Mouse (Mus musculus) liver, adult 2 months (tissue): ENCODE results near the gene Trim59. TPM values are rescaled to one million over a fixed set of nuclear protein-coding genes. Genes with fewer than 3 reads are reported as not detected.

ENCODE experiments used
- DNase-seq: peaks from one replicate; pipeline ENCODE4 v3.0.0-alpha.2; 2011; ENCODE audit warnings: low read depth, low spot score; ENCODE audit errors: extremely low read depth
- H3K27ac ChIP-seq: fragments of 200-500 bp; replicated peaks from 2 replicates; pipeline ENCODE4 v1.5.1; 2012; ENCODE audit warnings: low read depth, mild to moderate bottlenecking, control low read depth, inconsistent platforms, low read length; ENCODE audit not compliant: insufficient read depth
- H3K27me3 ChIP-seq: fragments of 200-500 bp; 2 replicates; pipeline ENCODE4 v1.6.1; 2012; ENCODE audit warnings: mild to moderate bottlenecking, moderate library complexity, low read length, inconsistent platforms; ENCODE audit not compliant: control insufficient read depth, insufficient read depth
- H3K36me3 ChIP-seq: fragments of 200-500 bp; 2 replicates; pipeline ENCODE4 v1.6.1; 2012; ENCODE audit warnings: low read length, inconsistent platforms; ENCODE audit not compliant: control insufficient read depth, insufficient read depth
- H3K4me1 ChIP-seq: fragments of 200-500 bp; 2 replicates; pipeline ENCODE4 v1.6.1; 2011; ENCODE audit warnings: low read length; ENCODE audit not compliant: control insufficient read depth, insufficient read depth
- H3K4me3 ChIP-seq: fragments of 200-500 bp; 2 replicates; pipeline ENCODE4 v1.5.1; 2011; ENCODE audit warnings: low read depth, mild to moderate bottlenecking, control low read depth, low read length, moderate library complexity; ENCODE audit not compliant: insufficient read depth
- H3K79me2 ChIP-seq: fragments of 200-500 bp; 2 replicates; pipeline ENCODE4 v1.6.1; 2012; ENCODE audit warnings: inconsistent platforms, mild to moderate bottlenecking, low read length, moderate library complexity; ENCODE audit not compliant: control insufficient read depth, insufficient read depth
- H3K9ac ChIP-seq: fragments of 200-500 bp; 2 replicates; pipeline ENCODE4 v1.6.1; 2012; ENCODE audit warnings: low read depth, mild to moderate bottlenecking, control low read depth, inconsistent platforms, low read length
- CTCF ChIP-seq: fragments of 200-500 bp; IDR thresholded peaks from 2 replicates; pipeline ENCODE4 v1.5.1; 2011; ENCODE audit warnings: low read depth, low read length, control low read depth
- POLR2A ChIP-seq: fragments of 200-500 bp; IDR thresholded peaks from 2 replicates; pipeline ENCODE4 v1.6.1; 2011; ENCODE audit warnings: low read length, control low read depth; ENCODE audit not compliant: insufficient read depth; ENCODE audit errors: extremely low read depth
- whole genome bisulfite sequencing: fragments of 180-500 bp; shearing (Covaris S2); methylation state at CpG from one replicate; pipeline ENCODE4 v1.1.7; 2018; 5-methylcytosine and 5-hydroxymethylcytosine counted together
- polyA plus RNA-seq: library from polyadenylated mRNA; depleted of rRNA; stranded (reverse); fragments of >200 nt; gene quantifications from 2 replicates; pipeline ENCODE4 v1.2.3, GENCODE M21; 2012; rRNA removed
- total RNA-seq: library from RNA; depleted of rRNA; stranded (reverse); fragments of >200 nt; gene quantifications from 2 replicates; pipeline ENCODE4 v1.2.3, GENCODE M21; 2014; rRNA removed

Trim59 gene
- total RNA-seq, result 0.28 and 0.74 TPM in 2 replicates
- polyA plus RNA-seq, result 0.04 and 0.05 TPM in 2 replicates

- Histone ChIP-seq H3K9ac (peak within 1 kb of the TSS; percentile 77), H3K27me3 (peaks cover 3% of the 10 kb centered on the region; the same call in 1 of the 2 replicates), H3K79me2 (no peaks in the 10 kb centered on the region), H3K4me1 (peaks cover 3% of the 10 kb centered on the region), H3K27ac (no peak within 1 kb of the TSS), H3K4me3 (peak within 1 kb of the TSS; percentile 80), H3K36me3 (no peaks in the 10 kb centered on the region)
- under 1% methylated on average over 71 of the region's 80 CpGs for WGBS
- TF ChIP-seq CTCF, result no peak
- TF ChIP-seq POLR2A, result no peak
- DNase-seq, result peak; percentile 41
Measured at GRCm38 (mm10) chr3:69044645-69045399, at the start of gene Trim59. Gene Trim59 (minus strand): TSS chr3:69044755.

GRCm38 (mm10) chr3:69064005-69064404 lies 19.4 kb upstream of the Trim59 start:
- Histone ChIP-seq H3K4me1 (no peaks in the 10 kb centered on the region), H3K36me3 (peaks cover 6% of the 10 kb centered on the region; the same call in 1 of the 2 replicates), H3K4me3 (no peak overlapping the region), H3K79me2 (no peaks in the 10 kb centered on the region), H3K9ac (no peak overlapping the region), H3K27me3 (no peaks in the 10 kb centered on the region), H3K27ac (no peak overlapping the region)
- 47% methylated on average over 1 of the region's 1 CpGs for WGBS
- no peak for TF ChIP-seq CTCF
- TF ChIP-seq POLR2A, result no peak
- peak; percentile 26 for DNase-seq

- WGBS, result 82% methylated on average over 1 of the region's 1 CpGs
- Histone ChIP-seq H3K27ac (no peak overlapping the region), H3K4me3 (no peak overlapping the region), H3K36me3 (peaks cover 2% of the 10 kb centered on the region; the same call in 1 of the 2 replicates), H3K4me1 (no peaks in the 10 kb centered on the region), H3K79me2 (no peaks in the 10 kb centered on the region), H3K9ac (no peak overlapping the region), H3K27me3 (no peaks in the 10 kb centered on the region)
- no peak for DNase-seq
- TF ChIP-seq CTCF, result no peak
- no peak for TF ChIP-seq POLR2A
Measured at GRCm38 (mm10) chr3:69062764-69063163, 18.2 kb upstream of the Trim59 start.

- WGBS, result 94% methylated on average over 4 of the region's 4 CpGs
Measured at GRCm38 (mm10) chr3:69060672-69061071, 16.1 kb upstream of the Trim59 start.

DNA sequence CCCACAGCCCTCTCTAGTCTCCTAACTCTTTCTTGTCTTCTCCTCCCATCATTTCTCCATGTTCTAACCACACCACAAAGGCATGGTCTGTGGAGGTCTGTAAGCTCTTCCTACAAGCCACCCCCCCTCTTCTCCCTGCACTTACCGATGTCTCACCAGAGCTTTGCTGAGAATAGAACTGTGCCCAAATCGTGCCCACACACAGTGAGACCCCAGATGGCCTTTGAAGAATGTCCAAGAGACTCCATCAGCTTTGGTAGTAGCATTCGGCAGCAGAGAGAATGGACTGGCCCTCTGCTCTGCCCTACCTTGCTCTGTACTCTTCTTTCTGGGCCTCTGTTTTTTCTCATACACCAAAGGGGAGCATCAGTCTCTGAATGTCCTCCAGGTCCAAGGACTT lies 11.3 kb upstream of the Trim59 start:
- Histone ChIP-seq H3K4me1 (no peaks in the 10 kb centered on the region), H3K4me3 (no peak overlapping the region), H3K27ac (no peak overlapping the region), H3K79me2 (no peaks in the 10 kb centered on the region), H3K9ac (no peak overlapping the region), H3K36me3 (no peaks in the 10 kb centered on the region), H3K27me3 (no peaks in the 10 kb centered on the region)
- 85% methylated on average over 3 of the region's 3 CpGs for WGBS
- TF ChIP-seq POLR2A (no peak), CTCF (no peak)
- DNase-seq, result no peak

More at GRCm38 (mm10) chr3:69060672-69061071, 16.1 kb upstream of the Trim59 start:
- Histone ChIP-seq H3K9ac (no peak overlapping the region), H3K27ac (no peak overlapping the region), H3K79me2 (no peaks in the 10 kb centered on the region), H3K4me1 (no peaks in the 10 kb centered on the region), H3K4me3 (no peak overlapping the region), H3K36me3 (no peaks in the 10 kb centered on the region), H3K27me3 (no peaks in the 10 kb centered on the region)
- DNase-seq, result no peak
- no peak for TF ChIP-seq CTCF
- TF ChIP-seq POLR2A, result no peak

DNA sequence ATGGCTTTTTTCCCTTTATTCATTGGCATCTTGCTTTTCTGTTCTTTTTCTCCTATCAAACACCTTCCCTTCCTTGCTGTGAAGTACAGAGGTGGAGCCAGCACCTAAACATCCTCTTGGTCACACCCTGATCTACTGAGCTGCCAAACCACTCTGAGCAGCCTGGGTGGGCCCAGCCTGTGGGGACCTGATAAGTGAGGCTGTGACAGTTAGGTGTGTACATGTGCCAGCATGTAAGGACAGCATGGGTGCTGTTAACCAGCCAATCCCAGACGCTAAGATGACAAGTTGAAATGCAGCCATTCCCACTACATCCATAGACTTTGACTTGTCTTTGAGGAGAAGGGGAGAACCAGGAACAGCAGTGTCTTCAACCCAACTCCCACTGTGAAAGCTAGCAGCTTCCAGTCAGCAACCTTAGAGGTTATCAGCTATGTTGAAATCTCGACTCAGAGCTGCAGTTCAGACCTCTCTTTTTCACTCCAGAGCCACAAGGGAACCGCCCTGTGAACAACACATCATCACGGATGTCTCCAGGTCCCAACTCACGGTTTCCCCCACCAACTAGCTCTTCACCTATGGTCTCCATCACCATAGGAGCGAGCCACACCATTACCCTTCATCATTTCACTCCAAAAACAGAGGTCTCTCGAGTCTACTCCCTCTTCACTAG lies 10.3 kb upstream of the Trim59 start:
- Histone ChIP-seq H3K27ac (no peak overlapping the region), H3K4me3 (no peak overlapping the region), H3K27me3 (no peaks in the 10 kb centered on the region), H3K79me2 (no peaks in the 10 kb centered on the region), H3K4me1 (no peaks in the 10 kb centered on the region), H3K36me3 (no peaks in the 10 kb centered on the region), H3K9ac (no peak overlapping the region)
- no peak for DNase-seq
- TF ChIP-seq CTCF (no peak), POLR2A (no peak)
- 82% methylated on average over 7 of the region's 7 CpGs for WGBS
